Mouse (Mus musculus) CH12.LX (cell line): ENCODE data around the gene Nynrin.

ENCODE experiments used
- CHD1 ChIP-seq: IDR thresholded peaks from 2 replicates; pipeline ENCODE4 v1.6.1; 2012; ENCODE audit warnings: low read depth, low read length, improper control_type of control experiment, inconsistent platforms
- CTCF ChIP-seq, 2 experiments: IDR thresholded peaks in 1 of 2; conservative IDR thresholded peaks in 1 of 2; 2 replicates each; pipeline ENCODE4 v1.5.1; 2011 to 2012; ENCODE audit warnings: low read depth in 2 of 2, low read length in 2 of 2, improper control_type of control experiment in 1 of 2, inconsistent platforms in 1 of 2, mild to moderate bottlenecking in 1 of 2, moderate library complexity in 1 of 2
- ELF1 ChIP-seq: IDR thresholded peaks from 2 replicates; pipeline ENCODE4 v1.6.1; 2014; ENCODE audit warnings: low read depth, mild to moderate bottlenecking, inconsistent platforms, low read length, improper control_type of control experiment
- EP300 ChIP-seq: IDR thresholded peaks from 2 replicates; pipeline ENCODE4 v1.6.1; 2011; ENCODE audit warnings: low read length, improper control_type of control experiment
- ETS1 ChIP-seq: conservative IDR thresholded peaks from 2 replicates; pipeline ENCODE4 v1.6.1; 2012; ENCODE audit warnings: low read depth, mild to moderate bottlenecking, inconsistent platforms, low read length, improper control_type of control experiment, moderate library complexity
- IRF4 ChIP-seq: IDR thresholded peaks from 2 replicates; pipeline ENCODE4 v1.6.1; 2014; ENCODE audit warnings: low read depth, mild to moderate bottlenecking, inconsistent platforms, low read length, improper control_type of control experiment
- MAX ChIP-seq: IDR thresholded peaks from 2 replicates; pipeline ENCODE4 v1.6.1; 2011; ENCODE audit warnings: low read length, improper control_type of control experiment
- MYC ChIP-seq: IDR thresholded peaks from 2 replicates; pipeline ENCODE4 v1.6.1; 2011; ENCODE audit warnings: low read depth, mild to moderate bottlenecking, improper control_type of control experiment, low read length
- NELFE ChIP-seq: IDR thresholded peaks from 2 replicates; pipeline ENCODE4 v1.6.1; 2011; ENCODE audit warnings: low read depth, low read length, improper control_type of control experiment
- POLR2A ChIP-seq: IDR thresholded peaks from 2 replicates; pipeline ENCODE4 v1.6.1; 2011; ENCODE audit warnings: low read depth, mild to moderate bottlenecking, improper control_type of control experiment, low read length
- RCOR1 ChIP-seq: conservative IDR thresholded peaks from 2 replicates; pipeline ENCODE4 v1.6.1; 2012; ENCODE audit warnings: low read depth, mild to moderate bottlenecking, inconsistent platforms, low read length, improper control_type of control experiment
- USF1 ChIP-seq: IDR thresholded peaks from 2 replicates; pipeline ENCODE4 v1.6.1; 2014; ENCODE audit warnings: low read depth, mild to moderate bottlenecking, inconsistent platforms, low read length, improper control_type of control experiment
- USF2 ChIP-seq: conservative IDR thresholded peaks from 2 replicates; pipeline ENCODE4 v1.6.1; 2011; ENCODE audit warnings: low read depth, low read length, improper control_type of control experiment
- ZC3H11A ChIP-seq: IDR thresholded peaks from 2 replicates; pipeline ENCODE4 v1.6.1; 2012; ENCODE audit warnings: low read depth, mild to moderate bottlenecking, inconsistent platforms, low read length, improper control_type of control experiment

GRCm38 (mm10) chr14:55877469-55878315, 23.9 kb downstream of the Nynrin start:
- TF ChIP-seq CTCF (conservative IDR thresholded peaks at IDR 0.05 in 1 of 2, IDR thresholded peaks at IDR 0.05 in 1 of 2; ENCODE audit: low read depth in 2 of 2, low read length in 2 of 2), result no peak
- no peak for TF ChIP-seq POLR2A
- TF ChIP-seq USF1, result no peak
- TF ChIP-seq EP300, result no peak
- TF ChIP-seq ELF1, result no peak
- TF ChIP-seq USF2, result no peak
- TF ChIP-seq ETS1, result no peak
- TF ChIP-seq IRF4, result no peak
- TF ChIP-seq ZC3H11A, result no peak
- TF ChIP-seq RCOR1, result no peak
- TF ChIP-seq CHD1, result no peak
- no peak for TF ChIP-seq NELFE
- no peak for TF ChIP-seq MAX
- no peak for TF ChIP-seq MYC
